Mouse (Mus musculus): ENCODE data around the gene Ing2.

DNA sequence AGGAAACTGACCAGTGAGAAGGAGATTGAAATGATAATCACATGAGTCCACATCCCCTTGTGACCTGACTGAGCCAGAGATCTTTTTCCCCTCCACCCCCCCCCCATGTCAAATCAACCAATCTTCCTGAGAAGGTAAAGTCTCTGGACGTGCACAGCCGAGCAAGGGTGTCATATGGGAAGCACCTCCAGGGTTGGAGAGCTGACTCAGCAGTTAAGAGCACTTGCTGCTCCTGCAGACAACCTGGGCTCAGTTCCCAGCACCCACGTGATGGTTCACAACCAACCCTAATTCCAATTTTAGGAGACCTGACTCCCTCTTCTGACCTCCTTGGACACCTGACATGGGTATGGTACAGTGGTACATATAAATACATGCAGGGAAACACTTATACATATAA is 39.3 kb downstream of the Ing2 start:
- TF ChIP-seq GATA1 (IDR thresholded peaks at IDR 0.05; ENCODE audit: borderline replicate concordance, low read length) (no peak), FLI1 (IDR thresholded peaks at IDR 0.05; ENCODE audit: low read length) (no peak)

Measured in megakaryocyte, embryonic 14.5 days (primary cell).